Mouse (Mus musculus): ENCODE data around the gene Inhbb.

Gene Inhbb

DNA sequence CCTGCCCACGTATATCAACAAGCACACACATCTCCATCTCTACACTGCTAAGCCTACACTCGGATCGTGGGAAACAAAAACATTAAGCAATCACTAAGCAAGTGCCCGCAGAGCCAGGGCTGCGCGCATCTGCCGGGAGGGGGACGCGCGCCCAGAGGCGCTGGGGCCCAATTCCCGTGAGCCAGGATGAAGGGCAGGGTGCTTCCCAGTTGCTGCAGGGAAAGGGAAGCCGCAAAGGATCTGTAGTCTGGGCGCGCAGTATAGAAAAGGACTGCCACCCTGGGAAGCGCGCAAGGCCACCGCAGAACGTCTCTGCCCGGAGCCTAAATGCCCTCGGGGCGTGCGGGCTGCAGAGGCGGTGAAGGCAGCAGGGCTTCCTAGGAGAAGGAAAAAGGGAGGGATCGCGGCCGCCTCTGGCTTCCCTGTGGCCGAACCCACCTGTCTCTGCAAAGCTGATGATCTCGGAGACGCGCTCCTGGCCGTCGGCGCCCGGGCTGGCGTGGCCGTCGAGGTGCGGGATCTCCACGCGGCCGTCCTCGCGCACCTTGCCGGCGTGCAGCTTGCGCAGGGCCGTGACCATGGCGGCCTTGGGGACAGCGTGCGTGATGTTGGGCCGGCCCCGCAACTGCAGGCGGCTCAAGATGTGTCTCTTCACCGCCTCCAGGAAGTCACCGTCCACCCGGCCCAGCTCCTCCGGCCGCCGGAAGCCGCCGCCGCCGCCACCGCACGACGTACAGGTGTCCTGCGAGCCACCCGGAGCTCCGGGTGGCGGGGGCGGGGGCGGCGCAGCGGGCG lies 1.7 kb downstream of the Inhbb start:
- no peak for DNase-seq (ENCODE audit: extremely low spot score, low read depth, low spot score)

DNA sequence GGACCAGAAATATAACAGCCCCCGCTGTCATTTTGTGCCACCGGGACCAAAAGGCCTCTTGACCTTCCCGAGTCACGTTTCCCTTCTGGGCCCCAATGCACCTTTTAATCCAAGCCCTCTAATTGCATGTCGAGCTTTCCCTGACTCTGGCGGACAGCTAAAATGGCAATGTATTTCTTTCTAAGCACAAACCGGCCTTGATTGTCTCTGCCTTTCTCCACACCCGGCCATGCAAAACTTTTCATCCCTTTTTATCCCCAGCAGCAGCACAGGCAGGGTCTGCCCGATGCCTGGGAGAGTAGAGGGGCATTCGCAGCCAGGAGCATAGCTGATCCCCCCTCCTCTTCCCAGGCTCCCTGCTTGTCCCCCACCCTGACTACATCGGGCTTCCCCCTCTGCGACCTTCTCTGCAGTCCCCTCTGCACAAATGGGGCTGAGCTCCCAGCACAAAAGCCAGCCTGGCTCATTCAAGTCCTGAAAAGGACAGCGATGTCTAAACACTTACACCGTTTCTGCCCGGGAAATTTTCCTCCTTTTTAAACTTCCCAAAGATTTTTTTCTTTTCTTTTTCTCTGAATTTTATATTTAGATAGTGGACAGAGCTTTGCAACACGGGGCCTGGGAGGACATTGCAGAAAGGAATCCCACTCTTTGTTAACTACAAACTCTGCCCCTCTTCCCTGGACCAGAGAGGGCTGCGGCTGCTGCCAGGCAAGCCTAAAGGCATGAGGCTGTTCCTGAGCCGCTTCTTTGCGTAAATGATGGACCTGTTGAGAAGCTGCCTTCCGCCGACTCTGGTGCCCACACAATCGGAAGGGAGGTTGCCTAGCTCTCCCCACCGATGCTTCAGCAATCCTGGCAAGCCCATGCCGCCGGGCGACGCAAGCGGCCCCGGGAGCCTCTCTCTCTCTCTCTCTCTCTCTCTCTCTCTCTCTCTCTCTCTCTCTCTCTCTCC lies 2.6 kb downstream of the Inhbb start:
- no peak for DNase-seq (ENCODE audit: extremely low spot score, low read depth, low spot score)

DNA sequence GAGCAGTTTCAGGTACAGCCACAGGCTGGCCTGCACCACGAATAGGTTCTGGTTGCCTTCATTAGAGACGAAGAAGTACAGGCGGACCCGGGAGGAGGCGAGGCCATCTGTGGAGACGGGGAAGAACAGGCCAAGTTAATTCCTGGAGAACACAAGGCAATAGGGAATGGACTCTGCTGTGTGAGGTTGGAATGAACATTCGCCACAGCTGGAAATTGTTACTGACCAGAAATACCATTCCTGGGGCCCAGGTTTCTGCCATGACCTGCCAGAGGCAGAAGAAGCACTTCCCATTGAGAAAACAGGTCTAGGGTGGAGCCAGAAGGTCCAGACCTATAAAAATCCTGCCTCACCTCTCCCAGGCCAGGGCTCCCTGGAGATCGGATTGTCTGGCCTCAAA lies 4.1 kb downstream of the Inhbb start:
- DNase-seq (ENCODE audit: extremely low spot score, low read depth, low spot score), result no peak

DNA sequence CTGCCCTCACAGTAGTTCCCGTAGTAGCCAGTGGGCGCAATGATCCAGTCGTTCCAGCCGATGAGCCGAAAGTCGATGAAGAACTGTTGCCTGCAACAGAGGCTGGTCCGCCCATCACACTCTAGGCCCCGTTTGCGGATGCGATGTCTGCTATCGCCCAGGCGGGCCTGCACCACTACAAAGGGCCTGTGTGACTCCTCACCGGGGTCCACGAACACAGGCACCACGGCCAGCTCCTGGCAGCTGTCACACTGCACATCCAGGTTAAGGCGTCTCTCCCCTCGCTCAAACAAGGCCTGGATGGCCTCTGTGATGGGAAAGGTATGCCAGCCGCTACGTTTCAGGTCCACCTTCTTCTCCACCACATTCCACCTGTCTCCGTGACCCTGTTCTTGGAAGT lies 4.5 kb downstream of the Inhbb start:
- DNase-seq (ENCODE audit: extremely low spot score, low read depth, low spot score), result no peak

DNA sequence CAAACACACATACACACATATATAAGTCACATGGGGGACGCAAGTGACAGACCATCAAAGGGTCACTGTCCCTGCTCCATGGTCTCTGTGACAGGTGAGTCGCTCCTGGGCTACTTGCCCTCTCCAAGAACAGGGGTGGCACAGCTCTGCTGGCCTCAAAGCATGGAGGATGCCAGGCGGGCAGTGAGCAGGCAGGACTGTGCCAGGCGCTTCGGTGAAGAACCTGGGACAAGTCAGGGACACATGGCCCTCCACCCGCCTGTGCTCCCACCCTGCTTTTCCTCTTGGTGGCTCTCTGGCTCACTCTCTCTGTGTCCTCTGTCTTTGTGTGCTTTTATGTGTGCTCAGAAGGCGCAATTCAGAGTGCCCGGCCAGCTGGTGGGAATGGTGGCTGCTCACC lies 5.4 kb downstream of the Inhbb start:
- DNase-seq (ENCODE audit: extremely low spot score, low read depth, low spot score), result no peak

DNA sequence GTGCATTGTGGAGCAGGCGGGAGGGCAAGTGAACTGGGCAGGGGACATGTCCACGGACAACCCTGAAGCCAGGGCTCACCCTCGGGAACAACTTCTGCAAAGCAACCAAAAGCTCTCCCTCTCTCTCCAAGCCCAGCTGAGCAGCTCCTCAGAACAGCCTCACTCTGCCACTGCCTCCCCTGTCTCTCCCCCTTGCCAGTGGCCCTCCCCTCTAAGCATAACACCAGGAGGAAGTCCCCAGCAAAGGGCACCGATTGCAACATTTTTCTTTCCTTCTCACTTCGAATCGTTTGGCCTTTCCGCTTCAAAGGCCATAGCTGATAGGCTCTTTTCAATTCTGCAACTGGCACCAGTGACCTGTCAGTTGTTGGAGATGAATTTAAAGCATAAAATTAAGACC lies 5.9 kb downstream of the Inhbb start:
- no peak for DNase-seq (ENCODE audit: extremely low spot score, low read depth, low spot score)

DNA sequence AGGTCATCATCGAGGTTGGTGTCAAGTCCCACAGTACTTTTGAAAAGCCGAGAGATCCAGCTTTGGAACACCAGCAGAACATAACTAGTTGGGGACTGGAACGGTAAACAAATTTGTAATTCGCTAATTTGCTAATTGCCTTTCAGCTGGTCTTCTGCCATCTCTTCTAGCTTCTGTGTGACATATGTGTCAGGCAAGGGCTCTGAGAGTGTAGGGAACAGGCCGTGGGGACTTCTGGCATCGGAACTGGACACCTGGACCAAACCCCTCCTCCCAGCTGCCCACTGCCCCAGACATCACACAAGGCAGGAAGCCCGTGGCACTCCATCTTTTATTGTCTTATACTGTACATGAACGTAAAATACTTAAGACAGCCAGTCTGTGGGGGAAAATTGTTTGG lies 6.9 kb downstream of the Inhbb start:
- no peak for DNase-seq (ENCODE audit: extremely low spot score, low read depth, low spot score)

DNA sequence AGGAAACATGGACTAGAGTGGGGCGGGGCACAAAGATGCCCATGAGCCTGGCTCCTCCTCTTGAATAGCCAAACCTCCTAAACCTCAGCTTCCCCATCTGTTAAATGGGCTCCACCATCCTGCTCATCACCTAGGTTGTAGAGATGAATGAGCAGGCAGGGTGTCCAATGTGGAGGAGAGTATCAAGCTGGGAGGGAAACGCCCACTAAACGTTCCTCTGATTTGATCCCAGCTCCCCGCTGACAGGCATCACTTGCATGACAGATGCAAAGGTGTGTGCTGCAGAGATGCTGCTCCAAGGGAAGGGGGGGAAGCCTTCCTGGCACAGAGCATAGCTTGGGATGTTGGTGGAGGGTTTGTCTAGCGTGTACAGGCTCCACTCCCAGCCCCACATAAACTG lies 11.4 kb downstream of the Inhbb start:
- DNase-seq (ENCODE audit: extremely low spot score, low read depth, low spot score), result no peak

DNA sequence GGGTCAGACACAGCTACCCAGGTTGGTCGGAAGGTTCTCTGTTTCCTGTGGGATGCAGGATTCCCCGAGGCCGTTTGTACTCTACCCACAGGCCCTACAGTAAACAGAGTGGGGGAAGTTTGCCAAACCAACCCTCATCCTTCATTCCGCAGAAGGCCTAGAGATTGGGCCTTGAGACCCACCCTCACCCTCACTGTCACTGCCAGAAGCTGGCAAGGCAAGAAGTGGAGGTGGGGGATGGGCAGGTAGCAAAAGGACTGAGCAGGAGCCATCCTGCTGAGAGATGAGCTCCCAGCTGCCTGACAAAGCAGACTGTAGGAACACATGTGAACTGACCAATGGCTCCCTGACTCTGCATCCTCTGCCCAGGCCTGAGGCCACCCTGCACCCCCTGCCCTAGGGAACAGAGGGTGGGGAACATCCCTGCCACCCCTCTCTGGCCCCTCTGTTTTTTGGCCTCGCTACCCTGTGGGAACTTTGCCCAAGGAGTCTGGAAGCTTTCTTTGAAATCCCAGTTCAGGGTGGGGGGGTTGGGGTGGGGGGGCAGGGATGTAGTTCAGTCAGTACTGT lies 12.4 kb downstream of the Inhbb start:
- DNase-seq (ENCODE audit: extremely low spot score, low read depth, low spot score), result no peak

DNA sequence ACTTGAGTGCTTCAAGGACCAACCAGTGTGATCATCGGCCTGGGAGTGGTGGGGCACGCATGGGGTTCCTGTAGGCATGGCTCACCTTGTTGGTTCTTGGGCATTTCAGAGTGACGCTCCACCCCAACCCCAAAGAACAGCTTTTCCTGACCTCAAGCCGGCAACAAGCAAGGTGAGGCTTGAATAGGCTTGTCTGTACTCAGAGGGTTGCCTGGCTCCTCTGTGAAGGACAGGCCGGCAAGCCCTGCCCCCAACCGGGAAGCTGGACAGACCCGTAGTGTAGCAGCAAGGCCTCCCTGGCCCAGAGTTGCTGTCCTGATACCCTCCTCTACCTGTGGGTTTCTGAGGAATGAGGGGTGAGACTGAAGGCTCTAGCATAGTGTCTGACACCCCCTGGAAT lies 12.9 kb downstream of the Inhbb start:
- no peak for DNase-seq (ENCODE audit: extremely low spot score, low read depth, low spot score)

DNA sequence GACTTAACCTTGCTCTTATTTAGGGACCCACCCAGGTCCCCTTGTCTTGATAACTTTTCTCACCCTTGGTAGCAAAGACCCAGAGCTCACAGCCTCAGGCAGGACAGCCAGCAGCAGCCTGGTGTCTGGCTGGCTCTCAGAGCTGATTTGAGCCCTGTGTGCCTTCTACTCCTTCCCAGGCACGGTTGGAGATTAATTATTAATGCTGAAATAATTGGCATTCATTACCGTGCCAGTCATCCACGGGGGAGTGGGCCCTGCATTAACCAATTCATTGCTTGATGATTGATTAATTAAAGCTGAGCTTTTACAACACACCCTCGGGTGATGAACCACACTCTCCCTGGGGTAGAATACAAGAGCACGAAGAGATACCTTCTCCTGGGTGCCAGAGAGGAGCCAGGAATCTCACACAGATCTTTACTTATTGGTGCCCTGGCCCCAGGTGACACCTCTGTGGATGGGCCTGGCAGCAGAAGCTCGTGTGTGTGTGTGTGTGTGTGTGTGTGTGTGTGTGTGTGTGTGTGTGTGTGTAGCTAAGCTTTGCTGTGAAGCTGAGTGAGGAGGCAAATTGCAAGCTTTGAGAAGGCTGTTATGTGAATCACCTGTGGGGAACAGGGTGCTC lies 14.2 kb downstream of the Inhbb start:
- DNase-seq (ENCODE audit: extremely low spot score, low read depth, low spot score), result no peak

DNA sequence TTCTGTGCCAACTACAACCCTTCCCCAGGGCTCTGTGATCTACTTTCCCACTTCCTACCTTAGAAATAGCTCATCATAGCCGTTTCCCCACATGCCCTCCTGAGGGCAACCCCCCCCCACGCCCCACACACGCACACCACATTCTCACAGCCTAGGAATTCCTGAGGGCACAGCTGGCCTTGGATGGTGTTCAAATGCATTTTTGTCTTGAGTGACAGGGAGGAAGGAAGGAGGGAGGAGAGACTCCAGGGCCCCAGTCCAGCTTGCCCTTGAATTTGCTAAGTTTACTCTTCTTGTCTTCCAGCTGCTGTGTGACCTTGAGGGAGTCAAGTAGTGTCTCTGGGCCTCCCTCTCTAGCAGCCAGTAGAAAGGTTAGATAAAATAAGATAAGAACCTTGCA lies 17.2 kb downstream of the Inhbb start:
- no peak for DNase-seq (ENCODE audit: extremely low spot score, low read depth, low spot score)

DNA sequence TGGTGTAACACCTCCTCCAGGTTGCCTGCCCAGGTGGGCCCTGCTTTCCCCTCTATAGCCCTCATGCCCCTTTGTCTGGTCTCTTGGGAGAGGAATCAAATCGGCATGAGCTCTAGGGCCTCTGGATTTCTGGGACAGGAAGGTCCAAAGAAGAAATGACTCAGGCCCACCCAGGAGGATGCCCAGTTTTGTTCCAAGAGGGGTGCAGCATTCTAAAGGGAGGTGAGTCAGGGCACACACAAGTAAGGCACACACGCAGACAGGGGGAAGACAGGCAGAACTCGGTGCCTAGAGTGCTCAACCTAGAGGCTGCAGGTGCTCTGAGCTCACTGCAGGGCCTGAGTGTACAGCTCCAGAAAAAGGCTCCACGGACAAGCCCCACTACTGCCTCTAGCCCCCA lies 17.7 kb downstream of the Inhbb start:
- DNase-seq (ENCODE audit: extremely low spot score, low read depth, low spot score), result no peak

DNA sequence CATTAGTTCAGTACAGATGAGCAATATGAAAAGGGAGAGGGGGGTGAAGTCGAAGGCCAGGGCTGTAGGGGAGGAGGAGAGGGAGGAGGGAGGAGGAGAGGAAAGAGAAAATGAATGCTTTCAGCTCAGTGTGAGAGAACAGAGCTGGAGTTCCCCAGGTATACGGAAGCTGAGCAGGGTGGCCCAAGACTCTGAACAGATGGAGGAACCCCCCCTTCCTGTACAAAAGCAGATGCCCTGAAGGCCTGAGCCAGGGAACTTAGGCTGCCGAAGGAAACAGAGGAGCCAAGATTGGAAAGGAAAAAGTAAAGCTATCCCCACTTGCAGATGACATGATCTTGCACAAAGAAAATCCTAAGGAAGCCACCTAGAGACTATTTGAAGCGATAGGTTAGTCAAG lies 20.8 kb downstream of the Inhbb start:
- DNase-seq (ENCODE audit: extremely low spot score, low read depth, low spot score), result no peak

DNA sequence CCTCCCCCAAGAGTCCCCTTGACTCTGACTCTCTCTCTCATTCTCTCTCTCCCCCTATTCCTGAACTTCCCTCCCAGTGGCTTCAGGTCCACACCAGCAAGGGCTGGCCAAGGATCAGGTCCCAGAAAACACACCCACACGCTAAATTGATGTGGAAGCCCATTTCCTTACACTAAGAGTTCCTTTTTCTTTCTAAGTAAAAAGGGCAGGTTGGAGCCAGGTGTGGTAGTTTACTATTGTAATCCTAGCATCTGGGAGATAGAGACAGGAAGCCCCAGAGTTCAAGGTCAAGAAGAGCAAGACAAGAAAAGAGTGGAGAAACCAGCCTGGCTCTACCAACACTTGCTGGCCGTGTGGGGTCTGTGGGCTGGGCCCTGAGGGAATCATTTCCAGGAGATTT lies 23.4 kb downstream of the Inhbb start:
- DNase-seq (ENCODE audit: extremely low spot score, low read depth, low spot score), result no peak

DNA sequence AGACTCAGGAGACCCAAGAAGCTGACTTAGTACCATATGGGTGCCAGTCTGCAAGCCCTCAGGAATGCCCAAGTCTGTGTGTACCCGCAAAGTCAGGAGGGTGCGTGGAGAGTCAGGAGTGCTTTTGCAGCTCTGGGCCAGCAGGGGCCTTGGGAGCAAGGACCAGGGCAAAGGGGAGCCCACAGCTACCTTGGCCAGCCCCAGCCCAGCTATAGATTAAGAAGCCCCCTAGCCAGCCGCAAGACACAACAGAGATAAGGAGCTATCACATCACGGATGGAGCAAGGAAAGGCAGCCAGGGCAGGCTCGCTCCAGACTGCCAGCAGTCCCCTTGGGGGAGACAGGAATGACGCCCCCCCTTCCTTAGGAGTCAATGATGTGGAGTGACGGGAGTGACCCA lies 24.2 kb downstream of the Inhbb start:
- DNase-seq (ENCODE audit: extremely low spot score, low read depth, low spot score), result no peak

DNA sequence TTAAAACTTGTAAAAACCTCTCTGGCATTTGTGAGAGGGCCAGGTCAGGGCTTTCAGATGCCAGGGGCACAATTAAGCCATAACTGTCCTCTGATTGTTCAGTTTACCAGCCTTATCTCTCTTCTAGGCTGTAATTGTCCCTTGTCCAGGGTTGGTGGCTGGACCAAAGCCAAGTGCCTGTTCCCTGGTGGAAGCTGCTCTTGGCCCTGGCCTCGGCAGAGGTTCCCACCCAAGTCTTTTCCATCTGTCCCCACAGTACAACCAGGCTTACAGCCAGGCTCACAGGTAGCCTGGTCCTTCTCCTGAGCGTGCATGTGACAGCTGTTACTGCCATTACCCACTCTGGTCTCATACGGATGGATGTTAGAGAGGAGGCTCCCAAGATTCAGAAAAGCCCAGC lies 30.7 kb downstream of the Inhbb start:
- DNase-seq (ENCODE audit: extremely low spot score, low read depth, low spot score), result no peak

DNA sequence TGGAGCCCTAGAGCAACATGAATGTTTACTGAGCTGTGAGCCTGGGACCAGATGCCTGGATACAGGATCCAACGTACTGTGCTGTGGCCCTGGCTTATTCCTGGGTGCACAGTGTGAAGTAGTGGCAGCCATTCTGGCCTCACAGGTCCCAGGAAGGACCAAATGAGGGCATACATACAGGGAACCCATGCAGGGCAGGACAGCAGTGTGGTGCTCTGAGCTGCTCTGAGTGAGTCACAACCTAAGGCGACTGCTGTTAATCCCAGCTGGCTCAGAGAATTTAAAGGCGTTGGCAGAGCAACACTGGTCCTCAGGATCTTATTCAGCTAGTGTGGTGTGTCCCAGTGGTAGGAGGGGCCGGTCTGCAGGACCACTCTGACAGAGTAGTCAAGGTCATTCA lies 31.4 kb downstream of the Inhbb start:
- DNase-seq (ENCODE audit: extremely low spot score, low read depth, low spot score), result no peak

DNA sequence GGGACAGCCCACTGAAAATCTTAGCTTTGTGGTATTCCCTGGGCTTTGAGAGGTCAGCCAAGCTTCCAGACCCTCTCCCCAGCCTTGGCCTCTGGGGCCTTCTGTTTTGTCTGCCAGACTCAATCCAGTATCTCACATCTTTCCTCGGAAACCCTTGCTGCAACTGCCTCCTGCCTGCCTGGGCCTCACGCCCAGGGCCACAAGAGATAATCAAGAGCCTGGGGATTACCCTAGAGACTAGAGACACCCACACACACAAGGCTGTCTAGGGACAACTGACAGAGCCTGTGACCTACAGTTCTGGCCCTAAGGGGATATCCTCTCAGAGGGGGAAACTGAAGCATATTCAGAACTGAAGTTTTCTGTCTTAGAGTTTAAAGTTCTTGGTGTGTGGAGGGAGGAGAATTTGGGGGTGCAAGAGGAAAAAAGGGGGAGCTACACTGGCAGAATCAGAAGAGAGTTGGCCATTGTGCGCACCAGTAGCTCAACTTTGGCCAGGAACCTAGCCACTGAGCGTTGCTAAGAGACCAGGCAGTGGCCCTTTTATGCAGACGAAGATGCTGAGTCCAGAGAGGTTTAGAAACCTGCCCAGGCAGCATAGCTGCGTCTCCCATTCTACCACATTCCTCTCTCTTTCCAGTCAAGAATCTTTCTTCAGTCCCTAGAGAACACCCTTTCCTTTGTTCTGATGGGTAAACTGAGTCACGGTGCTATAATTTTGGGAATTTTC lies 32.1 kb downstream of the Inhbb start:
- DNase-seq (ENCODE audit: extremely low spot score, low read depth, low spot score), result no peak

DNA sequence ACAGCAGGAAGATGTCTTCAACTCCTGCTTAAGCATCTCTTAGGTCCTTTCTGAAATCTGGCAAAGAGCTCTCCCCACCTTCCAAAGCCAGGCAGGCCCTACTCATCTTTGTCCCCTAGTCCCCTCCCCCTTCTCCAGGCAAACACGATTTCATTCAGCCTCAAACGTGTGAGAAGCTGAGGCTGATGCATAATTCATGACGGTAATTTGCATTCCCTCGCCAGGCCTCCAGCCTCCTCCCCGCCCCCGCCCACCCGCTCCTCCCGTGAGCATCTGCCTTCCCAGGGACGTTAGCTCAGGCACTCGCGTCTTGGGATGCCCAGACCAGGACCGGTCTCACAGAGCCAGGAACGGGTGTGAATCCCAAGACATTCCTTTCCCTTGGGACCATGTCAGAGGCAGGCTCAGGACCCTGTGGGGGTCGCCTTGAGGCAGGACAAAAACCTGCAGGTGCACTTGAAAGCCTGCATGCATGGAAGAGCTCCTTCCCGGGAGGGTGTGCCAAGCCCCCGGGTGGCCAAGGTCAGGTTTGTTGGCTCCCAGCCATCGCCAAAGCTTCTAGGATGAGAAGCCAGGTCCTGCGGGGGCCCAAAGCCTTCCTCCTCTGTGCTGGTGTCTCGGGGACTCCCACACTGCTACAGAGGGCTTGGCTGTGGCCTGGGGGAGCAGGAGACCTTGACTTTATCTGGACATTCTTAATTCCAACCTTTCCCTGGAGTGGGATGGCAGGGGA lies 33.2 kb downstream of the Inhbb start:
- DNase-seq (ENCODE audit: extremely low spot score, low read depth, low spot score), result no peak
